18 mouse cellular contexts compared by ENCODE assay signal in the genomic region with DNA sequence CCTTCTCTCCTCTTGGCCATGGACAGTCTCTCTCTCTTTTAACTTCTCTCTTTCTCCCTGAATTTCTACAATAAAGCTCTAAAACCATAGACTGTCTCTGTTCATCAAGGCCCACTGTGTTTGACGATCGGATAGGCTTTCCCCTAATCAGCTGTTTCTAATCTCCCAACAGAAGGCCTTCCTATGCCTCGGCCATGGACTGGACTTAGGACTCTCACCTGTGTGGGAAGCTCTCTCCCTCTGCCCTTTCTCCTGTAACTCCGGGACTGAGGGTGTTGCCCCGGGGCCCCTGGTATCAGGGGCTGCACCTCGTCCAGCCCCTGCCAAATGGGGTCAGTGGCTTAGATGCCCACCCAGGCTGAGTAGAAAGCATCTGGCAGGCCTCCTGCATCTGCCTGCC.
"Had no signal": no experiment of that assay in that cellular context is flagged by ENCODE, and none has a peak within 500 bp of the region (broad histone marks: within the 10 kb centered on the region; RNA-seq: fewer than 3 reads in every experiment).

No protein-coding gene starts in this region.

- H3K9ac ChIP-seq: liver, embryonic 13.5 days; midbrain, embryonic 13.5 days; neural tube, embryonic 12.5 days; neural tube, embryonic 15.5 days had no signal

- H3K27me3 ChIP-seq: liver, embryonic 13.5 days; midbrain, embryonic 13.5 days; neural tube, embryonic 12.5 days; neural tube, embryonic 15.5 days had no signal

- H3K4me2 ChIP-seq: liver, embryonic 13.5 days; midbrain, embryonic 13.5 days; neural tube, embryonic 12.5 days; neural tube, embryonic 15.5 days had no signal

- H3K4me3 ChIP-seq: left cerebral cortex, adult 2 months; liver, embryonic 13.5 days; midbrain, embryonic 13.5 days; neural tube, embryonic 12.5 days; neural tube, embryonic 15.5 days had no signal

- H3K36me3 ChIP-seq: liver, embryonic 13.5 days; midbrain, embryonic 13.5 days; neural tube, embryonic 12.5 days; neural tube, embryonic 15.5 days had no signal

- H3K27ac ChIP-seq: kidney, postnatal 0 days; left cerebral cortex, adult 2 months; liver, embryonic 13.5 days; midbrain, embryonic 13.5 days; neural tube, embryonic 12.5 days; neural tube, embryonic 15.5 days; stomach, postnatal 0 days had no signal

- H3K9me3 ChIP-seq: liver, embryonic 13.5 days; neural tube, embryonic 12.5 days; neural tube, embryonic 15.5 days had no signal

- H3K4me1 ChIP-seq: liver, embryonic 13.5 days; neural tube, embryonic 12.5 days; neural tube, embryonic 15.5 days had no signal

- DNase-seq: layer of hippocampus, postnatal 36 days; liver, embryonic 13.5 days; lung, adult 2 months; lung, postnatal 14 days; lung, postnatal 4 days; right cerebral cortex, adult 18-20 months; right cerebral cortex, postnatal 14 days; right cerebral cortex, postnatal 4 days; thymus, adult 2 months; thymus, postnatal 14 days; thymus, postnatal 4 days had no signal

- ATAC-seq: inflammation-experienced regulatory T-cells, adult 6 months; midbrain, embryonic 13.5 days had no signal
